Mouse (Mus musculus): ENCODE measurements around the gene Sphk1. TPM values are rescaled to one million over a fixed set of nuclear protein-coding genes. Genes with fewer than 3 reads are reported as not detected.

Gene Sphk1
- total RNA-seq, 2 experiments from 2014 or later, result 4.0 to 7.0 TPM

DNA sequence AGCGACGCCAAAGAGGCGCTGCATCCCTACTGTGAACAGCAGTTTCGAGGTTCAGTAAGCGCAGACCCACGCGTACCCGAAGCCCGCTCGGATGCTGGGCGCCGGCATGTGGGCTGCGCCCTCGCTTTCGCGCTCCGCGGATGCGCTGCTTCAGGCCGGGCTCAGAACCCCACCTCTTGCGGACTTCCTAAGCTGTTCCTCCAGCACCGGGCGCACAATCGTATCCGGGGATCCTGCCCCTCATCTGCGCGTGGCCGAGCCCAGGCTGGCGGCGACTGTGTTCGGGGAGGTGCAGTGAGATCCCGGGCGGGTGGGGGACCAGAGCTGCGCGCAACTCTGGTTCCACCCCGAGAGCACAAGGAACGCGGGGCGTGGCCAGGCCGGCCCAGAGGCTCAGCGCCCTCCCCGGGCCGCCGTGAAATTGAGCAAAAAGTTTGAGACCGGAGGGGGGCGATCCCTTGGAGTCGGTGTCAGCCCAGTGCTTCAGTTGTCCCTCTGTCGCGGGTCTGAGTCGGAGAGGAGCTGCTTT is 2.1 kb downstream of the Sphk1 start:
- intact Hi-C loops (cut with DNase I), result loop anchor here (5.0 kb wide), 1 partner anchor 41 kb away; the partner anchor contains the start of gene Prpsap1
- DNase-seq (ENCODE audit: low spot score in 2 of 2), result peak in 1 of 2 experiments; percentile 52

DNA sequence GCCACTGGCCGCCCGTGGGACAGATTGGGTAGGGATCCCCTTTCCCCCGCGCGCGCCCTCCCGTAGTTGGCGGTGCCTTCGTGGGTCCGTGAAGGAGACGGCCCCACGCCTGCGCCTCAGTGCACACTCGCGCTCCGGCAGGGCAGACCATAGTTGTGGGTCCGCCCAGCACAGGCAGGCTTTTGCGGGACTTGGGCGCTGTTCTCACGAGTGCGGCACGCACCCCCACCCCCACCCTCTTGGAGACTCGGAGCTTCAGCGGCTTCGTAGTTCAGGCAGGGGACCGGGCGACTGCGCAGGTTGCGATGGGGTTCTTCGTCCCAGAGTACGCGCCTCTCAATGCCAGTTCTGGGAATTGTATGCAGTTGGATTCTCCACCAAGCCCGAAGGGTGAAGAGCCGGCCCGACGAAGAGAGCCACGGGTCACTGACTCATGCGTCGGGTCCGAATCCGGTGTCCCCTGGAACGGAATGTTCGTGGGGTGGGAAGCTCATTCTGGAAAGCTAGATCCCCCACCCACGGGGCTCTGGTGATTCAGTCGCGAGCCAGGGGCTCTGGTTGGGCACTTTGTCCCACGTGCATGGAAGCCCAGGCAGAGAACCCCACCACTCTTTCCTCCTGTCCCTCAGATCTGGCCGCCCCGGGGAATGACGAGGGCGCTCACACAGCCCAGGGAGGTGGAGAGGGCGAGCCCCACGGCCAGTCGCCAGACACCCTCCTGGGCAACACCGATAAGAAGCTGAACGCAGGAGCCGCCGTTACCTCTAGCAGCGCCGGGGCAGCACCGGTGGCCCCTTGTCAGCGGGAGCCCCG is 2.8 kb downstream of the Sphk1 start:
- intact Hi-C loops (cut with DNase I), result loop anchor here (2.0 to 5.0 kb wide), 2 partner anchors 33 to 41 kb away; partner anchors contain the start of gene Prpsap1
- no peak for DNase-seq (ENCODE audit: low spot score in 2 of 2)

GRCm38 (mm10) chr11:116534154-116534865 is 3.6 kb downstream of the Sphk1 start:
- intact Hi-C loops (cut with DNase I), result loop anchor here (2.0 to 5.0 kb wide), 2 partner anchors 34 to 42 kb away; partner anchors contain the start of gene Prpsap1

GRCm38 (mm10) chr11:116536685-116537084 is 6.0 kb downstream of the Sphk1 start:
- DNase-seq (ENCODE audit: low spot score in 2 of 2), result no peak
- intact Hi-C loops (cut with DNase I), result no loop called here

More at GRCm38 (mm10) chr11:116534154-116534865, 3.6 kb downstream of the Sphk1 start:
- DNase-seq (ENCODE audit: low spot score in 2 of 2), result peak in 1 of 2 experiments; percentile 57

DNA sequence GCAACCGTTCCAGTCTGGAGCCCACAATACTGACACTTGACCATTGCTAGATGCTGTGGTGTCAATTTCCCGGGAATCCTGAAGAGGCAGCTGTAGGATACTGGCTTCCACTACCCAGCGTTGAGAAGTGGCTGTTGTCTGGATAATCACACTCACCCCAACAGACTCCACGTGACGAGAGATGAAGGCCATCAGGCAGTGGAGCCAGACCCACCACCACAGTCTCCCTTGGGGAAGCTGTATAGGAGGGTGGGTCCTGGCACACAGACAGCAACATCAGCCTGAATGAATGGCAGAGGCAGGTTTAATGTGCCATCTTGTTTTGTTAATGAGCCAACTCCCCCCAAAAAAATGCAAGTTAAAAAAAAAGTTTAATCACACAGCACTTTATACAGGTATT is 6.7 kb downstream of the Sphk1 start:
- DNase-seq (ENCODE audit: low spot score in 2 of 2), result no peak
- intact Hi-C loops (cut with DNase I), result no loop called here

DNA sequence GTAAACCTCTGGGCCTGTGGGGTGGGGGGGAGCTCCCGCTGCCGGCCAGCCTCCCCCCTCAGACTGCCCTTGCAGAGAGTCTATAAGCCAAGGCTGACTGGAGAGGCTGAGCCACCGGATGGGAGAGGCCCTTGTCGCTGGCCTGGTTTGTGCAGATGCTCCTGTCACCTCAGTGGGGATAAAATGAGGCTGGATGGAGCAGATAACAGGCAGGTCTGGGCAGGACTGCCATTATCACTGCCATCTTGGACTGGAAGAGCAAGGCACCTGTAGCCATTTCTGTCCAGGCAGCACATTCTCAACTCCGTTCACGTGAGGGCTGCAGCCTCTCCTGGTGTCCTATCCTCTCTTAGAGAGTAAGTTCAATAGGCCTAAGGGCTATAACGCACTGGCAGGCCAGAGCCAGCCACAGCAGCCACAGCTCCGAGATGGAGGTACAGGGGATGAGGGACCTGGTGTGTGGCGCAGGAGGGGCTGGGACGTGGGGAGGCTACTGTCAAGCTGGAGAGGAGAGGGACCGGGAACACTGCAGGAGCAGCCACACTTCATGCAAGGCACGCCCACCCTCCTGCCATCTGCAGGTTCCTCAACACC is 7.5 kb downstream of the Sphk1 start:
- intact Hi-C loops (cut with DNase I), result no loop called here
- no peak for DNase-seq (ENCODE audit: low spot score in 2 of 2)

DNA sequence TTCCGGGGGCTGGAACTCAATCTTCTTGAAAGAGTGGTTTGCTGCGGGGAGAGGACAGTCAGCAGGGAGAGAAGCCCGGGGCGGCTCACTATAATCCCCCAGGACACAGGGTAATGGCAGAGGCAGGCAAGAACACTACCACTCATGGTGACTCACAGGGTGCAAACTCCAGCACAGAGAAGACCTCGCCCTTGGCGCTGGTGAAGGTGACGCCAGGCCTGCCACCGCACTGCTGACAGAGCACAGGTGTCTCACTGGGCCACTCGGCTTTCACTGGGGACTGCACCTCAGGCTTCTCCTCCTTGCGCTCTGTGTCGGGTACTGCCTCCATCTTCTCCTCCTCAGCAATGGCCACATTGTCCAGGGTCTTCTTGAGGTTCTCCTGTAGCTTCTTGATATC is 10.5 kb downstream of the Sphk1 start:
- intact Hi-C loops (cut with DNase I), result no loop called here
- DNase-seq (ENCODE audit: low spot score in 2 of 2), result no peak

- DNase-seq (ENCODE audit: low spot score in 2 of 2), result peak in 1 of 2 experiments; percentile 43
- intact Hi-C loops (cut with DNase I), result no loop called here
Measured at GRCm38 (mm10) chr11:116543110-116543509, 12.4 kb downstream of the Sphk1 start.

GRCm38 (mm10) chr11:116547296-116548060 is 16.8 kb downstream of the Sphk1 start:
- intact Hi-C loops (cut with DNase I), result no loop called here
- no peak for DNase-seq (ENCODE audit: low spot score in 2 of 2)

GRCm38 (mm10) chr11:116548780-116549179 is 18.1 kb downstream of the Sphk1 start:
- no peak for DNase-seq (ENCODE audit: low spot score in 2 of 2)
- intact Hi-C loops (cut with DNase I), result no loop called here

- DNase-seq (ENCODE audit: low spot score in 2 of 2), result no peak
- intact Hi-C loops (cut with DNase I), result no loop called here
Measured at GRCm38 (mm10) chr11:116549273-116550038, 18.7 kb downstream of the Sphk1 start.

GRCm38 (mm10) chr11:116550748-116551147 is 20.0 kb downstream of the Sphk1 start:
- DNase-seq (ENCODE audit: low spot score in 2 of 2), result no peak
- intact Hi-C loops (cut with DNase I), result no loop called here

GRCm38 (mm10) chr11:116552194-116552593 is 21.5 kb downstream of the Sphk1 start:
- intact Hi-C loops (cut with DNase I), result no loop called here

DNA sequence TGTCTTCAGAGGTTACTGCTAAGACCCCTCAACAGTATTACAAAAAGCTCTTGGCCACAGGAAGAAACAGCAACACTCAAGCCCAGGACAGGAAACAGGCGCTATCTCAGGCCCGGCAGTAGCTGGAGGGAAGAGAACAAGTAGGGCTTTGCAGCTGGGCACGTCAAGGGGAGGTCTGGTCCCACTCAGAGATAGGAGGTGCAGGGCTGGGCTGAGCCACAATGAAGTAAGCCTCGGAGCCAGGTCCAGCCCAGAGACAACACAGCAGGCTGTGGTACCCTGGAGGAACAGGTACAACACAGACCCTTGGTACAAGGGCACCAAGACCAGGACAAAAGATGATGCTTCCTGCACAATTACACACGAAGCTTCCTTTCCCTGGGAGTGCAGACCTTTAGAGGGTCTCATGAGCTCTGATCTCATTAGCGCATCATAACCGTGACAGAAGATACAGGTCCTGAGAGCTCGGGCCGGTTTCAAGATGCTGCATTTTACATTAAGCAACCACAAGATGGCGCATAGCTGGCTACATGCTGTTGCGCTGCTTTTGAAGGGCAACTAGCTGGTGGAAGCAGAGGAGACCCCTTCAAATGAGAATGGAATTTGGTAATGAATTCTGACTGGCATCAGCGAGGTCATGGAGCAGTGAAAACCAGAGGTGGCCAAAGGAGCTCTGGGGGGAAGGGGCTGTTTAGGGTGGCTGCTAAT is 23.6 kb downstream of the Sphk1 start:
- no peak for DNase-seq (ENCODE audit: low spot score in 2 of 2)
- intact Hi-C loops (cut with DNase I), result loop anchor here (2.0 kb wide), 1 partner anchor 74 kb away; no protein-coding TSS in a partner anchor

More at GRCm38 (mm10) chr11:116552194-116552593, 21.5 kb downstream of the Sphk1 start:
- DNase-seq (ENCODE audit: low spot score in 2 of 2), result peak in 1 of 2 experiments; percentile 27

DNA sequence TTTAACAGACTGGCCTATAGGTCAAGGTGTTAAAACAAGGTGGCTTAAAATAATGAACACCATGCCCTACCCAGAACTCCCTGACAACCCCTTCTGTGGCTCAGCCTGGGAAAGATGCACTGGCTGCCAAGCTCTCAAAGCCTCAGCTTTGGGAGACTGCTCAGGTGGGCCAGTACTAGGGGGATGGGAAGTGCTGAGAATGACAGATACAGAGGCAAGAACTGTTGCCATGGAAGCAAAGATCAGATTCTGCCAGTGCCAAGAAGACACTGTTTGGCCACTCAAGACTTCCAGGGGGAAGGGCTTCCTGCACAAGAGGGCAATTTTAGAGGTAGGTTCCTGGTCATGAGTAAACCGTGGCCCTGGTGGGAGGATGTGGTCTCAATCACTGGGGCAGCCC is 24.8 kb downstream of the Sphk1 start:
- DNase-seq (ENCODE audit: low spot score in 2 of 2), result no peak
- intact Hi-C loops (cut with DNase I), result loop anchor here (2.0 kb wide), 1 partner anchor 73 kb away; no protein-coding TSS in a partner anchor

DNA sequence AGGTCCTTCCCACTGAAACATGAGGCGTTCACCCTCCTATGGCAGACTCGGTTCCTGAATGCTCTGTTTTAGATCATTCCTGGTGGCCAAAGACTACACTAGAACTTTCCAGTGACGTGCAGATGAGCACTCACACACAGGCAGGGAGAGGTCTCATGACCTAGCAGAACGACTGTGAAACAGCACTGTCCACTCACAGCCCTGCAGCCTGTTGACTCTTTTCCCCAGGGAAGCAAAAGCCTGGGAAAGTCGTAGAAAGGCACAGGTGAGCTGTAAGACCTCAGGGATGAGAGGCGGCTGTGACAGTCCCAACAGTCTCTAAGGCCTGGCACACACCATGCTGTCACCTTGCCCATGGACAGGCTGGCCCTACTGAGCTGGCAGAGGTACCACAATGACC is 25.6 kb downstream of the Sphk1 start:
- DNase-seq (ENCODE audit: low spot score in 2 of 2), result no peak
- intact Hi-C loops (cut with DNase I), result no loop called here

DNA sequence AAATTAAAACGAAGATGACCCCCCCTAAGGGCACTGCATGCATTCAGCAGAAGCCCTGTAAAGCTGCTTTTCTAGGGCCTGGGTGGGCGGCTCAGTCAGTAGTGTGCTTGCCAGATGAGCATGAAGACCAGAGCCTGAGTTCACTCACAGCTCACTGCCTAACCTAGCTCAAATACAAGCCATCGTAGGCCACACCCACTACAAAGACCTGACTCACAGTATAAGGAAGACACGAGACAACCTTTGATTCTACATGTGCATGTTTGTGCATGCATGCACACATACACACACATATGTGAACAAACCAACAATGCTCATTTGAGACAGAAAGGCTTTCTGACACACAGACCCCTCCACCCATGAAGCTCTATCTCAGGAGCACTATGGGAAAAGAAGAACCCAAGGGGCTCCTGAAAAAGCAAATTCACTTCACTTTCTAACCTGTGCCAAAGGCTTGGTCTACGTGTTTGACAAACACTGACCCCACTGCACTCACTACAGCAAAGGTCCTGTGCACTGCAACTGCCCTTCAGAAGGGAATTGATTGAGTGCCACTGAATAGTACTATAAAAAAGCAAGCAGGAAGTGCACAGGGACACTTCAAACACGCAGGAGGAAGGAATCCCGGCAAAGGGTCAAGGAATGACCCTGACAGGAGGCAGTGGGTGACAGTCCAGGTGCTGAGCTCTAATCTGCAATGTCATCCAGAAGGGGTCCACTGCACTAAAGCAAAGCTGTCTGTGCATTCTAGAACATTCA is 34.7 kb downstream of the Sphk1 start:
- intact Hi-C loops (cut with DNase I), result no loop called here
- no peak for DNase-seq (ENCODE audit: low spot score in 2 of 2)
